Mouse (Mus musculus): ENCODE data around the gene Rps8.

The Rps8 gene

DNA sequence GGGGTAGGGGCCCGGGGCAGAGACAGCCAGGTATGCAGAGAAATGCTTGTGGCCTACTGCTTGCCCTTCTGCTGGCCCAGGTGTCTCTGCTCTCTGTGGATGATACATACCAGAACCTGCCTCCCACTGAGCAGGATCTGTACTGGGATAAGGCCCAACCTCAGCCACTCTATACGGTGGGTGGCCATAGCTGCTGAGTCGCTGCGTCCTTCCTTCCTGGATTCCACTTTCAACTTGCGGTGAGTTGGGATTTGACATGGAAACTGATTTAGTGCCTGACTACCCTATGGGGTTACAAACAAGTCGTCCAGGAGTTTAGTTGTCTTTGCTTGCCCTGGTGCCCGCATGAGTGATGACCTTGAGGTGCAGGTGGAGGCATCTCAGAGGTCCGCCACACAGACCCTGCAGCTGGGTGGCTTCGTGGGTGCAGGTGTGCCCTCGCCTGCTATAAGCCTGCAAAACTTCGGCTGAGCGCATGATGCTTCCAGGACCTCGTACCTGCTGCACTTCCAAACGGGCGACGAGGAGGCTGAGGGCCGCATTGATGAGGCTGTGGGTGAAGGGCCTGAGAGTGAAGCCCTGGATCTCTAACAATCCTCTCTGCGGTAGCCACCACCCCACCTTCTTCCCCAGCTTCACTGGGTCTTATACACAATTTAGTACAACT lies 7.9 kb downstream of the Rps8 start:
- DNase-seq = no peak

DNA sequence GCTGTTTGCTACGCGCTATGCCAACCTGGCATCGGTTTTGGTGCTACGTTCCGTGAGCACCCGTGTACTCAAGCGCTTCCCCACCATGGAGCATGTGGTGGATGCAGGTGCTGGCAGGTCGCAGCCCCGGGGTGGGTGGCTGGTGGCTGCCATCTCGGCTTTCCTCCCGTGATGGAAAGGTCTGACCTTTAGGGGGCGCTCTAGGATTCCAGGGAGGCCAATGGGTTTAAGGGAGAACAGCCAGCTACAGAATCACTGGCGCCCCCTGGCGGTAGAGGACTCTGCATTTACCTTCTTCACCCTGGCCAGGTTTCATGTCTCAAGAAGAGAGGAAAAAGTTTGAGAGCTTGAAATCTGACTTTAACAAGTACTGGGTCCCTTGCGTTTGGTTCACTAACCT lies 9.9 kb downstream of the Rps8 start:
- peak; percentile 84 to 85 for DNase-seq

DNA sequence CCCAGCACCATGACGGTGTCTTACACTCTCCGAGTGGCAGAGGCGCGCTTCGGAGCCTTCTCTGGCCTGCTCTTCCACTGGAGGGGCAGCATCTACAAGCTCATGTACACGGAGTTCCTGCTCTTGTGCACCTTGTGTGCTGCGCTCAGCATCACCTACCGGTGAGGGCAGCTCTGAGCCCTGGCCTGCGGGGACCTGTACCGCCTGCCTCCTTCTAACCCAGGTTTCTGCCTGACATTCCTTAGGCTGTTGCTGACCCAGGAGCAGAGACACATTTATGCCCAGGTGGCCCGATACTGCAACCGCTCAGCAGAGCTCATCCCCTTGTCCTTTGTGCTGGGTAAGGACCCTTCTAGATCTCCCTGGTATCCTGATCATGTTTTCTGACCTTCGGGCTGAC lies 10.8 kb downstream of the Rps8 start:
- no peak for DNase-seq

DNA sequence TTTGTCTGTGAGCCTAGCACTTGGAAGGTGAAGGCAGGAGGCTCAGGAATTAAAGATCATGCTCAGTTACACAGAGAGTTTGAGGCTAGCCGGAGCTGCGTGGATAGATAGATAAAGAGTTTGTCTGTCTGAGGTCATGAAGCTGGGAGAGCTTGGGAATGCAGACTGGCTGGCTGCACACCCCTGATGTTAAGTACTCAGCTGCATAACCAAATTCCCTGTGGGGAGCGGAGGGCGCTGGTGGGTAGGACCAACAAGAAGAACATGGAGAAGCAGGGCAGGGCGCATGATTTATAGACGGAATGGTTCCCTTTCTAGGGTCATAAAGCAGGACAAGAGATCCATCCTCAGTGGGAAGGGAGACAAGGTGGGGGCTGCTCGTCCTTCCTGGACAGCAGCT lies 13.0 kb downstream of the Rps8 start:
- no peak for DNase-seq

DNA sequence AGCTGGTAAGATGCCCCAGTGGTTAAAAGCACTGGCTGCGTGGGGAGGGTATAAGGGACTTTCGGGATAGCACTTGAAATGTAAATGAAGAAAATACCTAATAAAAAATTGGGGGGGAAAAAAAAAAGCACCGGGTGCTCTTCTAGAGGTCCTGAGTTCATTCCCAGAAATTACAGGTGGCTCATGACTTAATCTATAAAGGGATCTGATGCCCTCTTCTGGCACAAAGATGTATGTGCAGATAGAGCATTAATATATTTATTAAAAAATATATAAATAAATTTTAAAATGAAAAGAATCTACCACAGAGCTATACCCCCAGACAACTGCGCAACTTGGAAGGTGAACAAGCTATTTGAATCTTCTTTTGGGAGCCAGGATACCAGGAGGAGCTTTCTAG lies 15.4 kb downstream of the Rps8 start:
- no peak for DNase-seq

DNA sequence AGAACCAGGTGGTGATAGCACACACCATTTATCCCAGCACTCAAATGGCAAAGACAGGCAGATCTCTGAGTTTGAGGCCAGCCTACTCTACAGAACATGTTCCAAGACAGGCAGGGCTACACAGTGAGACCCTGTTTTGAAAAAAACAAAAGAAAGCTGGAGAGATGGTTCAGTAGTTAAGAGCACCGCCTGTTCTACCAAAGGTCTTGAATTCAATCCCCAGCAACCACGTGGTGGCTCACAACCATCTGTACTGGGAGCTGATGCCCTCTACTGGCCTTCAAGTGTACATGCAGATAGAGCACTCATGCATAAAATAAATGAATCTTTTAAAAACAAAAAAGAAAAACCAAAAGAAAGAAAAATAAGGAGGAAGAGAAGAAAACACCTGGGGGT lies 16.8 kb downstream of the Rps8 start:
- peak; percentile 55 for DNase-seq

DNA sequence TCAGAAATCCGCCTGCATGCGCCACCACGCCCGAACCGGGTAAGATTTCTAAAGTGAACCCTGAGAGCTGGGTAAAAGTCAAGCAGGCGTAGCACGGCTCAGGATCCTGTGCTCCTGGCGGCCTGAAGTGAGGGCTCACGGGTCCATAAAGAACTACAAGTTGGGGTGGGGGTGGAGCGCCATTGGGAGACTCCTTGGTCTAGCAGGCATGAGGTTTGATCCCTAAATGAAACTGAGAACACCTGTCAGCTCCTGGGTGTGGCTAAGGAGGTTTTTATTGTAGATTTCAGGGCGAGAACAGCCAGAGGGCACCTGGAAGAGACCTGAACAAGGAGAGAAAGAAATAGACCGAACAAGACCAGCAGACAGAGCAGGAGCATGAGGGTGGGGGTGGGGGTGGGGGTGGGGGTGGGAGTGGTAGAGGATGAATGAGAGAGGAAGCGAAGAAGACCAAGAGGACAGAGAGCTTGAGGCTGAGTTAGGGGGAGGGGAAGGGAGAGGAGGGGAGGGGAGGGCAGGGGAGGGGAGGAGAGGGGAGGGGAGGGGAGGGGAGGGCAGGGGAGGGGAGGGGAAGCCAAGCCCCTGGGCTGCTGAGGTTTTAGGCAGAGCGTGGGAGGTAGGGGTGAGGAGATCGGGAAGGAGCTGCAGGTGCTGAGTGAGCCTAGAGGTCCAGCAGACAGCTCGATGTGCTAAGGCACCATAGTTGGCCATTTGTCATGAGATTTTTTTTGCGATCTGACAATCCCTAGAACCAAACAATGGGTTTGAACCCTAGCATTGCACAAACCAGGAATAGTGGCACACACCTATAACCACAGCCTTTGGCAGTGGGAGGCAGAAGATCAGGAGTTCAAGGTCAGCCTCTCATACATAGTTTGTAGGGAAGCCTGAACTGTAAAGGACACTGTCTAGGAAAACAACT lies 17.5 kb downstream of the Rps8 start:
- no peak for DNase-seq

DNA sequence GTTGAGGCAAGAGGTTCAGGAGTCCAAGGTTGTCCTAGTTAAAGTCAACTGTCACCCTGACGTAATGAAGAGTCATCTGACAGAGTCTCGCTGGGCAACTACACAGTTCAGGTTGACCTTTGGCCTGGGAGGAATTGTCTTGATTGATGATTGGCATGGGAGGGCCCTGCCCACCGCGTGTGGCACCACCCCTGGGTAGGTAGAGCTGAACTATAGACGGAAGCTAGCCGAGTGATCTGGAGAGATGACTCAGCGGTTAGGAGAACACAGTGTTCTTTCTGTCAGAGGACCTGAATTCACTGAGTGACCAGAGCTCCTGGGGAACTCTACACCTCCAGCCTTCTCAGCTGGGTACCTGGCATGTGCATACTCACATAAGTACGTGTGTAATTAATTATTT lies 20.0 kb downstream of the Rps8 start:
- DNase-seq = no peak

DNA sequence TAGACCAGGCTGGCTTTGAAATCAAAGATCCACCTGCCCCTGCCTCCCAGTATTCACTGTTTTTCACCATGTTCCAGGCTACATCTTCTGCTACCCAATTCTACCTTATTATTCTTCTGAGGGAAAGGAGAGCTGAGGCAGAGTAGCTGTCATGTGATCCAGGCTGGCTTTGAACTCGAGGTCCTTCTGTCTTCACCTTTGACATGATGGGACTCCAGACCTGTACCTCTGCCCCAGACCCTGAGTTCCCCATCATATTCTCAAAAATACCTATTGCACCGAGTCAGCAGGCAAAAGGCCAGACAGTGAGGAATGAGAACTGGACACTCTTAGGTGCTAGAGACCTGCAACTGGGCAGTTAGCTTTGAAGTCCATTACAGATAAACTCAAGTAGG lies 21.4 kb downstream of the Rps8 start:
- DNase-seq = no peak

DNA sequence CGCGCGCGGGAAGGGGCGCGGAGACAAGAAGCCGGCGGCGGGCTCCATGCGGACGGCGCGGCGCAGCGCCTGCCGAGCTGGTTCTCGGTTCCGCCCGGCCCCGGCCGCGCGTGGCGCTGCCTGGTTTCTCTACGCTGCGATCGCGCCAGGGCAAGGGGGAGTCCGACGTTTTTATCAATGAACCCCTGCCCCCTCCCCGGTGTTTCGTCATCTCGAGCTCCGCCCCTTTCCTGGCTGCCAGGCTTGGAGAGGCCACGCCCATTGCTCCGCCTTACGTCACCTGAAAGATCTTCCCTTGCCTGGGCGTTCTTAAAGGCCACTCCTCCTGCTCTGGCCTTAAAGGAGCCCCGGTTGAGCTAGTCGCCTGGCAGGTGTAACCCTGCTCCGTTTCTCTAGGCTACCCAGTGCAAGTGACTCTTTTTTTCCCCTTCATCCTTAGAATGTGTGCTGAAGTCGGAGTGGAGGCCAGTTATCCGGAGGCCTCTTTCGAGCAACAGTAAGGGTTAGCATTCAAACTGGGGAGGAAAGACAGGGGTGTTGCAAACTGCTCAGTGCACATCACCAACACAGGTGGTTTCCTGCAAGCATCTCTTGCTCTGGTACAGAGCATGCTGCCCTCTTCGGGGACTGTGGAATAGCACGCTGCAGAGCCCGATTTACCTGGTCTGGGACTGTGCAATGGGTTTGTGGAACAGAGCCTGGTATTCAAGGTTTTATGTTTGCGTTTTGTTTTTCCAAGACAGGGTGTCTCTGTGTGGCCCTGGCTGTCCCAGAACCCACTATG lies 22.0 kb downstream of the Rps8 start, which contains the start of gene Plk3:
Gene Plk3 (minus strand): TSS at position 147 of the 784 bp plus-strand sequence.
- peak; percentile 98 for DNase-seq

DNA sequence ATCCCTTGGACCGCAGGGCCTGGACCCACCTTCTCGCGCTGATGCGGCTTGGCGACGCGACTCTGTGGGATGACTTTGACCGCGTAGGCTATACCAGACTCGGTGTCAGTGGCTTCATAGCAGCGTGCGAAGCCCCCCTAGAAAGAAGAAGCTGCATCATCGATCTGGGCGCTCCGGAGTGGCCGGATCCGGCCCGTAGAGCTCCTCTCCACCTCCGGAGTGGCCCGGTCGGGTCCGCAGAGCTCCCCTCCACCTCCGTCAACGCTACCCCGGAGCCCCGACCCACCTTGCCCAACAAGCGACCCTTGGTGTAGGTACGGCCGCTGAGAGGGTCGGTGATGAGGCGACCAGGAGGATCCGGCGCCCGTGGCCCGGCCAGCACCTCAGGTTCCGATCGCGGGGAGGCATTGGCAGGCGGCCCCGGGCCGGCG lies 22.7 kb downstream of the Rps8 start:
- DNase-seq = no peak

DNA sequence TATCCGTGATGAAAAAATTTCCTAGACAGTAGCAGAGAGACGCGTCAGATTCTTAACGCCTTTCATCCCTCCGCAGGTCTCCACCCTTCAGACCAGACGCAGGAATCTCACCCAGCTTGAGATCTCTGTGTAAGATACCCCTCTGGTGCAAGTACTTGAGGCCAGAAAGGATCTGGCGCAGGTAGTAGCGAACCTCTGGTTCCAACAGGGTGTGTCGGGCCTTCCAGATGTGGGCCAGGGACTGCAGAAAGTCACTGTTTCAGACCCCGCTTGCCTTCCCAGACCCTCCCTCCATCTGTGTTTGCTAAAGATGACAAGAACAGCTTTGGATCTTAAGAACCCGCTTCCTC lies 23.3 kb downstream of the Rps8 start:
- DNase-seq = no peak

DNA sequence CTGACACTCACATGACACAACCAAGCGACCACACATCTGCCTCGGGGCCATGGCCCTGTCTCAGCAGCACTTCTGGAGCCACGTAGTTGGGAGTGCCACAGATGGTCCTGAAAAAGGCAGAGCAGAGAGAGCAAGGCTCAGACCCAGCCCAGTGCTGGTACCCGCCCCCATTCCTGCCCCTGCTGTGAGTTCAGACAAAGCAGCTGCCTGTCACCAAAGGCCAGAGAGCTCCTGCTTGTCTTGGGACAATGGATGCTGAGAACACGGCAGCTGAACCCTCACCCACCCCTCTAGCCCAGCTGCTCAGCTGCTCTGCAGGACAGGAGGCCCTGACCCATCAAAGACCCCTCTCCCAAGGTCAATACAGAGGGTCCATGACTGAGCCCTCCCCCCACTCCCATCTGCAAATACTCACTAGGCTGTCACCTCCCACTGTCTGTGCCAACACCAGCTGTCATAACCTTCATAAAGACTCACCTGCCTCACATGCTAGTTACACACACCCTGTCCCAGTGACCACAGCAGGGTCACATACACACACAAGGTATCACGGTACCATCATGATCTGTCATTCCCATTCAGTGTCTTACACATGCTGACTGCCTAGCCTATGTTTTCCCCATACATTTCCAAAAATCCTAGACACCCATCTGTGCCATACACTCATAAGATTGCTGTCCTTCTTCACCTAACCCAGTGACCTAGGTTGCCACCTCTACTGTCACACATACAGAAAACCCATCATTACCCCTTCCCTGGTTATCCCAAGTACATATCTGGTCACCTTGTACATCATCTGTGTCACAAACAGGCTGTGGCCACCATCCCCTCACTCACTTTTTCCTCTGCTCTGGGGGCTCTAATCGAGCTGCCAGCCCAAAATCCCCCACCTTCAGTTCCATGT lies 23.9 kb downstream of the Rps8 start:
- no peak for DNase-seq

DNA sequence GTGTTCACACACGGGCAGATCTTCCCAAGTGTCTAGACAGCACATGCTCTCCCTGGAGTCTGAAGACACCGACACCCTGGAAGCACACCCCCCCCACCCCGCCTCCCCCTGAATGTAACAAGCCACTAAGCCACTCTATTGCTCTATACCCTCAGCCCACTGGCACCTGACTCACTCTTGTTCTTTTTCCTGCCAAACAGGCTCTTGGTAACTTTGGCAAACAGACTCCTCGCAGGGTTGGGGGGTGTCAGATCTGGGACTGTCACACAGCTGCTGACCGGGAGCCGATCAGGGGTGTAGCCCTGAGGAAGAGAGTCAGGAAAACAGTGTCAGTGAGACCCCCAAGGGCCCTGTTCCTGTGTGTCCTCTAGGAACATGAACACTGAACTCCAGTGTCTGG lies 24.8 kb downstream of the Rps8 start:
- DNase-seq = no peak

DNA sequence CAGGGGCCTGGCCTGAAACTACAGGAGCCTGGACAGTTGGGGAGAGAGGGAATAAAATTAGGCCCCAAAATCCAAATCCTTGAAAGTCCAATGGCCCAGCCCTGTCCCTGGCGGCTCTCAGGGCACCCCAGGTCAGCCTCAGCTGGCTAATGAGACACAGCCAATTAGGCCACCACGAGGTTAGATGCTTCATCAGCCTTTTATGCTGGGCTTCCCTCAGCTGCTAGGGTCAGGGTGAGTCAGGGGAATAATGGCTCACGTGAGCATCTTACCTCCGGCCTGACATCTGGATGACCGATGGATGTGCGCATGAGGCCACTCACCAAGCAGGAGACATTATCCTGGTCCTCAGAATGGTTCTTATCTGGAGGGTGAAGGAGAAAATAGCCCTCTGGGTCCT lies 25.3 kb downstream of the Rps8 start:
- DNase-seq = no peak

DNA sequence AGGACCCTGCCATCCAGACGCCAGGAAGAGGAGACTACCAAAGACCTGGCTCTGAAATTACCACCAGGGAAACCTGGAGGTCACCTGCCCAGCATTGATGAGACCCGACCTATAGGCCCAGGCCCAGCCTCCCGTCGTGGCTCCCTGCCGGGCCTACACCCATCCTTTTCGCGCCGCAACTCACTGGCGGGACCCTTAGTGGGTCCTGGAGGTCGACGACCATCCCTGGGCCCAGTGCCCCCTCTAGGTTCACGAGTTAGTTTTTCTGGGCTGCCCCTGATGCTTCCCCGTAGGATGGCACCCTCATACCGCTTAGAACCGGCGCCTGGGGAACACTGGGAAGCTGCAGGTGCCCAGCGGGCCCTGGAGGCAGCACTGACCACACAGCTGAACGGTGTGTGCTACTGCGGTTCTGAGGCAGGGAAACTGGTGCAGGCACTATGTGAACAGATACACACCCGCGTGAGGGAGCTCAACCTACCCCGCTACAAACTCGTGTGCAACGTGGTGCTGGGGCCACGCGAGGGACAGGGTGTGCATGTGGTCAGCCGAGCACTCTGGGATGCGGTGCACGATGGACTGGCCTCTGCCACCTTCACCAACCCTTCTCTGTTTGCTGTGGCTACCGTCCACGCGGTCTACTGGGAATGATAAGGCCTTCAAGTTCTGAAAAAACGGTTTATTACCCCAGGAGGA lies 27.9 kb downstream of the Rps8 start:
- no peak for DNase-seq

DNA sequence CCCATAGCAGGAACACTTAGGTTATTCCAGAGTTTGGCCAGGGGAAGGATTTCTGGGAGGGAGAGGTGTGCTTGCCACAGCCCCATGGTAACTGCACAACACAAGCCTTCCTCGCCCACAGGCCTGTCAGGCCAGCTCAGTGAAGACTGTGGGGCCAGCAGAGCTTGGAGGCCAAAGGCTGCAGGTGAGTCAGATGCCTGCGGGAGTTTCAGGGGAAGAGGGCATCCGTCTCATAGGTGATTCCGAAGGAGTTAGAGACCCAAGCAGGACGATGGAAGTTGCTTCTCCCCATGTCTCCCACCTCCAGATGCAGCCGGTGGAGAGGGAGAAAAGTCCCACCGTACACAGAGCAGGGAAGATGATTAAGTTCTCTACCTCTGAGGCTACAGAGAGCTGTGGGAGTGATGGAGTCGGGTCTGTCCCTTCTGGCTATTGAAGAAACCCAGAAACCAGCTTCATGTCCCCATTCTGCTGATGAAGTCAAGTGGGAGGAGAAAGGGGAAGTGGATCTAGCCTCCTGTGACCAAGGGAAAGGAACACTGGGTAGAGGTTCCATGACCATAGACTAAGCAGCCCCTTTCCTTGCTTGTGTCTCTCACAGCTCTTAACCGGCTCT lies 29.3 kb downstream of the Rps8 start, which contains the start of gene Tctex1d4:
Gene Tctex1d4 (plus strand): TSS at position 120 of the 616 bp plus-strand sequence.
- DNase-seq = no peak

DNA sequence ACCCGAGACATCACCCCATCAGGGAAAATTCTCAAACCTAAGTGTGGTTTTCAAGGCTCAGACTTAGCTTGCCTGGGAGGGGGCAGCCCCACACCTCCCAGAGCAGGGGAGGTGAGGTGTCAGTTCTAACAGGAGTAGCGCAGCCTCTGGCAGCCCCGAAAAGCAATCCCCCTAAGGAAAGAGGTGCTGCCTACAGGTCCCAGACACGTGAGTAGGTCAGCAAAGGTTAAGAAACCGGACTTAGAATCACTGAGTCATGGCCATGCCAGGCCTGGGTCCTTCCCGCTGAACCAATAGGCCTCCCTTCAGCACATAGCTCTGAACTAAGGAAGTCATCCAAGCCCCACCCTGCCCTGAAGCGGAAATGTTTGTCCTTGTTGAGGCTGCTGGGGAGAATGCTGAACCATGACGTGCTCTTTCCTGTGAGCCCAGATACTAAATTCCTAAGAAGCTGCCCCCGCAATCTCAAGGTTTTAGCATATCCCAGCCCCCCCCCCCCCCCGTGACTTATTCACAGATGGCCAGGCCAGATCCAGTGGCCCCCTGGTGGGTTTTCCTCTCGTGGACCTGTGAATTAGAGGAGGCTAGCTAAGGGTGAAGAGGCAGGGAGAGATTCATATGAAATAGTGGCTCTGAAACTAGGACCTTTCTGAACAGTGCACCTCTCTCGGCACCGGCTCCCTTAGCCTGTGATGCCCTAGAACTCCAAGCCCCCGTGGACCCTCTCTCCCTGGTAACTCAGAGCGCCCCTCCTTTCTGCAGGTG lies 30.0 kb downstream of the Rps8 start:
- DNase-seq = no peak

DNA sequence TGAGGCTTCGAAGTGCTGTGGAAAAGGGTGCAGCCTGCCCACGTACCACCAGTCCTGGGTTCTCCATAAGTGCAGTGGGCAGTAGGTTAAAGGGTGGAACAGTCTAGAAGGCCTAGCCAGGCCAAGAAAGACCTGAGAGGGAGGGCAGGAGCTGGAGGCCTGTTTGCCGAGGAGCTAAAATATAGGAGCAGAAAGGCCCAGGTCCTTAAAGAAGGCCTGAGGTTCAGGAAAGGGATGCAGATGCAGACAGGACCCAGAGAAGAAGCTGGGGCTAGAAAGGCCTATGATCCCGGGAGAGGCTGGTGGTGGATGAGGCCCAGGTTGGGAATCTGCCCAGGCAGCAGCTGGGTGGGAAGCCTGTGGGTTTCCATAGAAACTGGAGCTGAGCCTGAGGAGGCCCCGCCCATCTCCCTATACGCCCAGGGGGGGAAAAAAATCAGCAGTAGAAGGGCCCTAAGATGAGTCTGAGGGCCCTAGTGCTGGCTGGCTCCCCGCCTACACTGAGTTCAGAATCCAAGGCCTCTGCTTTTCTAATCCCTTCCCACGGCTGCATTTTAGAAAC lies 30.6 kb downstream of the Rps8 start, which contains the start of gene Btbd19:
Gene Btbd19 (minus strand): TSS at position 378 of the 562 bp plus-strand sequence.
- peak in 1 of 2 experiments; percentile 32 for DNase-seq

Data from cerebellum, adult 18-20 months (tissue).